13 mouse cellular contexts compared by ENCODE assay signal in the genomic region with DNA sequence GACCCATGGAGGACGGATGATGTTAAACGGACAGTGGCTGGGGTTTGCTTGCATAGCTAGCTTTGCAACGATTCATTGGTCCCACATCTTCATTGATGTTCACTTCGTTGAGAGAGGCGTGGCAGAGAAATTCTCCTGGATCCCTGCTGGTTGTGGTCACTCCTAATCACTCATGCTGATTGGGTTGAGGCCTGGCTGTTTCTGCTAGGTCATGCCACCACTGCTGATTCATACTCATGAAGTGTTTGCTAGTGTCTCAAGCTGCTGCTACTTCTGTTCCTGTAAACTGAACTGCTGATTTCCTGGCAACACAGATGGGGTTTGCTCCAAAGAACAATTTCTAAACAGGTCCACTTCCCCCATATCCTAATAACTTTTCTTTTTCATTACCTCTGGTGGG.
"Had no signal": no experiment of that assay in that cellular context is flagged by ENCODE, and none has a peak within 500 bp of the region (broad histone marks: within the 10 kb centered on the region; RNA-seq: fewer than 3 reads in every experiment).

No protein-coding gene starts in this region.

- H3K4me3 ChIP-seq: limb, embryonic 10.5 days; midbrain, embryonic 15.5 days; neural tube, embryonic 13.5 days; stomach, embryonic 15.5 days had no signal

- H3K27me3 ChIP-seq: midbrain, embryonic 15.5 days; neural tube, embryonic 13.5 days; stomach, embryonic 15.5 days had no signal

- H3K9ac ChIP-seq: midbrain, embryonic 15.5 days; neural tube, embryonic 13.5 days; stomach, embryonic 15.5 days had no signal

- H3K27ac ChIP-seq: kidney, postnatal 0 days; limb, embryonic 10.5 days; midbrain, embryonic 15.5 days; neural tube, embryonic 13.5 days; stomach, embryonic 15.5 days had no signal

- H3K36me3 ChIP-seq: limb, embryonic 10.5 days; midbrain, embryonic 15.5 days; neural tube, embryonic 13.5 days; stomach, embryonic 15.5 days had no signal

- H3K4me2 ChIP-seq: midbrain, embryonic 11.5 days; midbrain, embryonic 15.5 days; neural tube, embryonic 13.5 days; stomach, embryonic 15.5 days had no signal

- H3K4me1 ChIP-seq: limb, embryonic 10.5 days; midbrain, embryonic 15.5 days; neural tube, embryonic 13.5 days; stomach, embryonic 15.5 days had no signal

- H3K9me3 ChIP-seq: limb, embryonic 10.5 days; midbrain, embryonic 15.5 days; neural tube, embryonic 13.5 days; stomach, embryonic 15.5 days had no signal

- ATAC-seq: lung, postnatal 0 days; midbrain, embryonic 15.5 days had no signal

- DNase-seq: kidney, adult 11 months; kidney, adult 9 months; lung, adult 2 months; lung, postnatal 36 days; right cerebral cortex, postnatal 14 days; thymus, postnatal 36 days had no signal
